Mouse (Mus musculus) left cerebral cortex, postnatal 10 days (tissue): ENCODE data around the gene Sorcs1. TPM values are rescaled to one million over a fixed set of nuclear protein-coding genes. Genes with fewer than 3 reads are reported as not detected.

ENCODE experiments used
- DNase-seq, 2 experiments: peaks; one replicate each; pipeline ENCODE4 v3.0.0; 2021 to 2022; ENCODE audit warnings: low spot score in 2 of 2, mixed read lengths in 1 of 2; ENCODE audit errors: extremely low spot score in 1 of 2
- intact Hi-C: fragments of 180-260 bp; cut with DNase I; formaldehyde crosslinking; loops from one replicate; pipeline ENCODE4 v1.15.1; 2025
- total RNA-seq, 2 experiments: library from RNA; stranded (reverse); gene quantifications; 2 replicates each; pipeline ENCODE4 v1.2.3; 2021

Sorcs1 gene
- total RNA-seq = 10 to 100 TPM; 39.1 to 46.7 TPM

DNA sequence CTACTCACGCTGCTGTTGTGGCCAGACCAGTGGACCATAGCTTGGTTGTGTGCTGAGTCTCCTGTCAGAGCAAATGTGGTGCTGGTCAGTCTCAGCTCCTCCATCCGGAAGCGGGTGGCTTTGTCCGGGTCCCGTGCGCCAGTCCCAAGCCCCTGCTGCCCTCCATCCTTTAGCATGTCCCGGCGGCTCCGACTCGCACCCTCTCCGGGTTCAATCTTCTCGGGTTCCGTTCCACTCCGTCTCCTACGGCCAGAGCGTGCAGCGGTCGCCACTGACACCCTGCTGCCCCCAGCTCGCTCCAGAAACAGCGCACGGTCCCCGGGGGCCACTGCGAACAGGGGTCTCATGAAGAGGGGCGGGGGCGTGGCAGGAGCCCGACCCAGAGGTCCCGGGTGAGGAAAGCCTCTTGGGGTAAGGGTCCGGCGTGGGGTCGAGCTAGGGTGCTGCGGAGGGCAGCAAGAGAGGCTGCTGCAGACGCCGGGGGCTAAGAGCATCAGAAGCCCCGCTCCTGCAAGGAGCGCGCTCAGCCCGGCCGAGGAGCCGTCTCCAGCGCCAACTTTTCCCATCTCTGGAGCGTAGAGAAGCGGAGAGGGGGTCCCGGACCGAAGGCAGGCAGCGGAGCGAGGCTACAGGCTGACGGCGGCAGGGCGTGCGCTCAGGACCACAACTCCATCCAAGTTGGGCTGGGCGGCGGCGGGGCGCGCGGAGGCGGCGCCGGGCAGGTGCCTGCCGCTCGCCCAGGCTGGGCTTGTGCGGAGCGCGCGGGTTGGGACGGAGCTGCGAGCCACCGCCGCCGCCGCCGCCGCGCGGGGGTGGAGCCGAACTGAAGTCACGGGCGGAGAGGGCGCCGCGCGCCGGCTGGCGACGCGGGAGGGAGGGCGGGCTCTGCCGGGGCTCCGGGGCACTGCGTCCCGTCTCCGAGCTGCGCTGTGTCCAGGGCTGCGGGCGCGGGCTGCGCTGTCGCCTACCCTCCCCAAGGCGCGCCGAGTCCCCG lies at the start of gene Sorcs1:
Gene Sorcs1, minus strand, starts transcription at position 744 of the 994 bp plus-strand sequence.
- DNase-seq = peak; percentile 7 to 78
- intact Hi-C loops = no loop called here

DNA sequence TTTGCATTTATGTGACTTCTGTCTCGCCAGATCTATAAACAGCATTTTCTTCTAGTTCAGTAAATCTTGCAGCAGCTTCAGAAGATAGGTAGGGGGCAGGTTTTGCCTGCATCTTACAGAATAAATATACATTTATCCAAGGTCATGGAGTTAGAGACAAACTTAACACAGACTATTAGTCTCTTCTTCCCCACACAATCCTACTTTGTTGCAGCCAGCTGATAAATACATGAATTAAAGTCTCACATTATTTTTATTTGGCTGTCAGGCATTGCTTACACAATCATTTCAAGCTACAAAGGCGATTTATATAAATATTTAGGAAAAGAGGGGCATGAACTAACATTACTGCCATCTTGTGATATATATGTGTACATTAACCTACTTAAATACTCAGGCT lies 4.8 kb upstream of the Sorcs1 start:
- DNase-seq = no peak
- intact Hi-C loops = no loop called here

DNA sequence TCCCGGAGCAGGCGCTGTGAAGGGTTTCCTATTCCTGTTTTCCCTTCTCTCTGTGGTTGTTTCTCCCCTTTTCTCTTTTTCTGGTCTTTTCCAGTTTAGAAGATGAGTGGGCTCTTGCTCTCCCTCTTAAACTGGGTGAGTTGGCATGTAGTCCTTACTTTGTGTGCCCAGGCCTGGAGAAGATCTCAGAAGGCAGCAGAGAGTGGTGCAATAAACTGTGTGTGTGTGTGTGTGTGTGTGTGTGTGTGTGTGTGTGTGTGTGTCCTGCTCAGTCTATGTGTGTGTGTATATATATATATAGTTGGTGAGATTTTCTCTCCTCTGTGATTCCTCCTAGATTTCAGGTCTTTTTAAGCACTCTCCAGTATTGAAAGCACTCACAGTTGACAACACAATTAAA lies 500 bp upstream of the Sorcs1 start:
- intact Hi-C loops = no loop called here
- no peak for DNase-seq

DNA sequence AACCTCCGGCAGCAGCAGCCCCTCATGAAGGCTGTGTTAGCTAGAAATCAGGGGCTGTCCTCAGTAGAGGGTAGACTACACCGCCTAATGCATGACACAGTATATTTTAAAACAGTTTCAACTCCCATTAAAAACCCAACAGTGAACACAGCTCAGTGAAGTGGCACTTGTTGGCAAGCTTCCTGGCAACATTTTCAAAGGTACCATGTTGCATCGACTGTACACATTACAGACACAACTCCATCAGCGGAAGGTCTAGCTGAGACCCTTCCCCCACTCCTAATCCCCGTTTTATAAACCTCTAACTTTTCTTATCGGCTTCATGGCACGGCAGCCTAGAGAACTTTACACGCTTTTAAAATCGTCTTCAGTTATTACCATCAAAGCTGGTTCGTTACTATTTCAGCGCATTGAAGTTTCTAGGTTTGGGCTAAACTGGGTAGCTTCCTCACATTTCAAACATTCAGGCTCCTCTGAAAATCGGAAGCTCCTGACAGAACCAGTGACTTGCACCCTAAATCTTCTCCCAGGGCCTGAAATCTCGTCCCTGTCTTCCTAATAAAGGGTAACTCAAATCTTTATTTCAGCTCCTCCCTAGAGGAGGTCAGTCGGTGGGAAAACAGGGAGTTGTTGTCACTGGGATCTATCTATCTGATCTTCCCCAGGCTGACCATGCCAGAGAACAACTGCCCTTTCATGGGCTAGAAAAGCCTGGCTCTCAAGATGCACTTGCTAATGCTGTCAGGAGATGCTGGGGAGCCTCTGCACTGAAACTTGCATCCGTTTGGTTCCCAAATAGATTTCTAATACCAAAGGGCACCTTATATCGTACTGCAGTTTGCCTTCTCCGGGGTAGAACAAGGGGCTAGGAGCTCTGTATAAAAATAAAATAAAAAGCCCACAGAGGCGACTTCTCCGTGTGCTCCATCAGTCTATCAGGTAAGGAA lies 1.6 kb downstream of the Sorcs1 start:
- intact Hi-C loops = no loop called here
- peak in 1 of 2 experiments; percentile 0 for DNase-seq

DNA sequence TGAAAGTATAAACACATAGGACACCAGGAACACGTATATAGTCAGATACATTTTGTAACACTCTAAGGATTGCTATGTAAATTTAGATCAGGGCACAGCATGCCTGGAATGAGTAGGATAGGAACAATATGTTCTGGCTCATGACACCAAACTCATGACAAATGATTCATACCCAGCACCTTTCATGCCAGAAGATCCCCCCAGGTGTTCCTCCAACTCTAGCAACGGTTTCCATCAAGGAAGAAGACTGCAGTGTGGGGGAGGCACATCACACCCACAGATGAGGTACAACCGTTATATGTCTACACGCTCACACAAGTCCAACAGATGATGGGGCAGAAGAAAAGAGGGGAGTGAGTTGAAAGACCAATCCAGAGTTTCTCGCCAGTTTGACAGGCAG lies 3.5 kb downstream of the Sorcs1 start:
- intact Hi-C loops = no loop called here
- DNase-seq = no peak

DNA sequence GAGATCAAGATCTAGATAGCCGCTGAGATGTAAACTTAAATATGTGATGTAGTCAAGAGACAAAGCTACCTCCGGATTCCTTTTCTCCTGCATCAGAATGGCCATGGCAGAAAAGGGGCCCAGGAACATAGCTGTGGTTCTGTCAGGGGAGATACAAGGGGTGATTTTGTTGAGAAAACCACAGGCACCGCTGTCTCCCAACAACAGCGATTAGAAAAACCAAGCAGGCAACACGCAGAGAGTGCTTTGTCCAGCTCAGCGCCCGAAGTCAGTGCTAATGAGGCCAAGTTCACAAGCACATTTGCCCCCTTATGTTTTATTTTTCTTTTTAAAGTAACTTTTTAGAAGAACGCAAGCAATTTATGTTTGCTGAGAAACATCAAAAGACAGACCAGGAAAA lies 10.9 kb downstream of the Sorcs1 start:
- DNase-seq = no peak
- intact Hi-C loops = no loop called here

DNA sequence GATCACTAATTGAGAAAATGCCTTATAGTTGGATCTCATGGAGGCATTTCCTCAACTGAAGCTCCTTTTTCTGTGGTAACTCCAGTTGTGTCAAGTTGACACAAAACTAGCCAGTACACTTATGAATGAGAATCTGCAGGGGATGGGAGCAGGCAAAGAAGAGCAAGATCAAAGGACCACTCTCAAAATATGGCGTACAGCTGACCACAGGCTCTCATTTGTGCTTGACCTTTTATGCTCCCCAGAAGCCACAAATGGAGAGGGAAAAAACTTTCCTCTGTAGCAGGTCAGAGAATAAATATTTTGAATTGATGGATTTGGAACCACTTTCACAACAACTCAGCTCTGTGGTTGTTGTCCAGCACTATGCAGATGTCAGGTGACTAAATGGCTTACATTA lies 14.1 kb downstream of the Sorcs1 start:
- DNase-seq = no peak
- intact Hi-C loops = no loop called here

DNA sequence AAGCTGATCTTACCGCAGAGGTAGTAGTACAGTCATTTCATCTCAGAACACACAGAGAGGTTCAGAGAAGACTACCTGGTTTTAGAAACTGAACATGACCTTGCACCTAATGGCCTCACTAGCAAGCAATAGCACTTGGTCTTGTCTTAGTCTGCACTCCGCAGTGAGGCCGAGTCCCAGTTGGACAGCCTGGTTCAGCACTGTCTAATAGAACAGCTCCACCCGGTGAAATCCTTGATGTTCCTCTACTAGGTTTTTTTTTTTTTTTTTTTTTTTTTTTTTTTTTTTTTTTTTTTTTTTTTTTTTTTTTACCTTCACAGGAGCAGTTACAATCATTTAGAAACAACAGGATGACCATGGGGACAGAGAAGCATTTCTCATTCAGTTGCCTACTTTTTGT lies 19.3 kb downstream of the Sorcs1 start:
- DNase-seq = no peak
- intact Hi-C loops = no loop called here

DNA sequence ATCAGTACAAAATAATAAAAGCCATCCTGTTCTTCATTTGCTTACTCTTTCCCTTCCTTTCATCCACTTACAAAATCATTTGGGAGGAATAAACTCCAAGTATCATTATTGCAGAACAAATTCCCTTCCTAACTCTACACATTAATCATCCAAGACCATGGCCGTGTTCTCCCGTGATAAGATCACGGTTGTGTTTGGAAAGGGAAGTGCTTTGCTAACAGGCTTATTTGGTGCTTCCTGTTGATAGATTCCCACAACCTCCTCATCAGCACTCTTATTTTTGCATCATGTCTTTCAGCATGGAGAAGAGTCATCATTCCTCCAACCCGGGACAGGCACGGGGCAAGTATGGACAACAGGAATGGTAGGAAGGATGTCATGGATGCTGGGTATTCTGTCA lies 25.7 kb downstream of the Sorcs1 start:
- intact Hi-C loops = no loop called here
- DNase-seq = no peak

DNA sequence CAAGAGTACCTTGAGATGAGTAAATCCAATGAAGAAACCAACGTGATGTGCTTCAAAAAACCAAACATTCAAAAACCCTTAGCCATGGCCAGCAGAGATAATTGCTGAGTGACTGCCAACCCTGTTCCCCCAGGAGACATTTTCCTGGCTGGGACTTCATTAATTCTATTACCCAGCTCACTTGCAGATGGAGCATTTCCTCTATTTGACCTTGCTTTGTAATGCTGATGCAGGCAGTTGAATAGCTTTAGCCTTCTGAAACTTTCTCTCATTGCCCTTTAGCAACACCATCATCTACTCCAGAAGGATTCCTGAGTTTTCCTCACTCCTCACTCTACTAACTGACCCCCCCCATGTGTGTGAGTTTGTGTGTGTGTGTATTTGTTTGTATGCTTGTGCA lies 34.6 kb downstream of the Sorcs1 start:
- no peak for DNase-seq
- intact Hi-C loops = no loop called here

DNA sequence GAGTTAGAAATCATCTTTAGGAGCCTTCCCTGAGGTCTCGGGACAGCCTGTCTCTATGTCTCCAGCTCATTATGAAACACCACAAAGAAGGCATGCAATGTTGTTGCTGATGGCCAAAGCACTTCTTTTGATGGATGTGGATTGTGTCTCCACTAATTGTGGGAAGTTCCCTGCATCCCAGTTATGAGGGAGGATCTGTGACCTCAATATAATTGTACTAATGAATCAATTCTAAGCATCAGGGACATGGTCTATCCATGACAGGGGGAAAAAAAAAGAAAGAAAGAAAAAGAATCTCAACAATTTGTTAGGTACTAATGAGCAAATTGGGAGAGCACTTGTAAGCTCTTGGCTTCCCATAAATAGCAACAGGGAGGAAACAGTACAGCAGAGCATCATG lies 36.3 kb downstream of the Sorcs1 start:
- intact Hi-C loops = no loop called here
- no peak for DNase-seq

DNA sequence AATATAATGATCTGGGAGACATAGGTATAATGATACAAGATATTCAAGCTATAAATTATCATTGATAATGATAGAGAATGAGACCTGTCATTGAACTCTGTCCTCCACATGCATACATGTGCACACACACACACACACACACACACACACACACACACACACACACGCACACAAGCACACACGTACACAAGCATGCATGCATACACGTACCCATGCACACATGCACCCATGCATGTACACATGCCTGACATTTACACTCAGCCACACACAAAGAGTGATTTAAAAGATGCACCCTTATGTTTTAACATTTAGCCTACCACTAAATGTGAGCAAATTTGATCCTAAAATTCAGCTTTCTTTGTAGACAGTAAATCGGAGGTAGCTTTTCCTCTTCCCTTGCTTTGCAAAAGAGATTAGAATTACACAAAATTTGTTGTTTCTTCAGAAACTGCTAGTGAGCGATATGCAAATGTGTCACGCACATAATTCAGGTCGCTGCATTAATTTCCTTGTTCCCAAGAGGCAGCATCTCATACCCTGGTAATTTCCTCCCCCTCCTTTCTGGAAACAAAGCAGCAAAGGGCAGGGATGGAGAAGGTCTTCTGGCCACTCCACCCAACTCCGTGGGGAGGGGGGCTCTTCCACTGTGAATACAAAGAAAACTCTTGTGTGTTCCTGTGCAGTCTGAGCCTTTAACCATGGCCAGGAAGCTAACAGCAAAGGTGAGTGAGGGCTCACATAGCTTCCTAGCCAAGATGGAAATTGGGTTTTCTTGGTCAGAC lies 38.0 kb downstream of the Sorcs1 start:
- intact Hi-C loops = no loop called here
- DNase-seq = no peak

DNA sequence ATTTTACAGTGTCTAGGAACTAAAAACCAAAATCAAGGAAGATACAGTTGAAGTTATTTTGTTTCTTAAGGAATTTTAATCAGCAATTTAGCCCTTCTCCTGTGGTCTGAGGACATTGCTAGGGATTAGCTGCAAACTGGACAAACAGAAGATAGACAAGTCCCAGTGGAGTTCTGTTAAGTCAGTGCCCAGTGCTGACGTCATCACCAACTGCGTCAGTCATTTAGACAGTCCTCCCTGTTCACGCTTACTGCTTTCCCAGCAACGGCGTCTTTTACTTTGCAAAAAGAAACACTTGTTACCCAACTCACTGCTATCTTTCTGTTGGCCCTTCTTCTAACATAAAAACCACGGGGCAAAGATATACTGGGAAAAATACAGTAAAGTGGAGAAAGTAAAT lies 40.3 kb downstream of the Sorcs1 start:
- intact Hi-C loops = no loop called here

DNA sequence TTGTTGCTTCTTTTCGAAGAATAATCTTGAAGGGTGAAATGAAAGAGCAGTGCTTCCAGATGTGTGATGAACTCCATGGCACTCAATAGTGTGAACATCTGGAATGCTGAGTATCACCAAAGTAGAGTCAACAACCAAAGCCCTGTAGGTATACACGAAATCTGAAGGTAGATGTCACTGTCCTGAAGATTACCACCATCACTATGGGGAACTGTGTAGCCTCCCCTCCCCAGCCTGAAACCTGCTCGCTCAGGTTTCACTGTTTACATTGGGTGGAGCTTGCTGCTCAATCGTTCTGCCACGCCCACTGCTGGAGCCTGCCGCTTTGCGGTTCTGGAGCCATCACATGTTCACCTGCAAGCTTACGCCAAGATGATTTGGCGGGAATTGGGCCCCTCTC lies 64.4 kb downstream of the Sorcs1 start:
- intact Hi-C loops = no loop called here
- no peak for DNase-seq

More for the DNA sequence above, 40.3 kb downstream of the Sorcs1 start:
- DNase-seq = no peak

DNA sequence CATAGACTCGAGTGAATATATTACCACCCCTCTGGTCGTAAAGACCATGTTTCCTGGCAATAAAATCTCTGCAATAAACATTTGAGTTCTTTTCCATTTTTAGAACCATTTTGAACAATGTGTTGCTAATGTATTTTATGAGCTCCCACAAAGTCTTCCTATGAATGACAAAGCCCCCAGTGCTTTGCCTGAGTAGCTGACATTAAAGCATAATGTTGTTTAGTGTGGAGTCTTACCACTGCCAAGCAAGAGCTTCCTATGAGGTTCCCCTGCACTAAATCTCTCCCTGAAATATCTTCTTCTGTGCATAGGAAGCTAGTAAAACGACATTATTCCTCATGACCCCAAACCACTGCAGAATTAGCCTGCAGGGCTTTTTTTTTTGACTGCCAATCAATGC lies 66.8 kb downstream of the Sorcs1 start:
- DNase-seq = no peak
- intact Hi-C loops = no loop called here

DNA sequence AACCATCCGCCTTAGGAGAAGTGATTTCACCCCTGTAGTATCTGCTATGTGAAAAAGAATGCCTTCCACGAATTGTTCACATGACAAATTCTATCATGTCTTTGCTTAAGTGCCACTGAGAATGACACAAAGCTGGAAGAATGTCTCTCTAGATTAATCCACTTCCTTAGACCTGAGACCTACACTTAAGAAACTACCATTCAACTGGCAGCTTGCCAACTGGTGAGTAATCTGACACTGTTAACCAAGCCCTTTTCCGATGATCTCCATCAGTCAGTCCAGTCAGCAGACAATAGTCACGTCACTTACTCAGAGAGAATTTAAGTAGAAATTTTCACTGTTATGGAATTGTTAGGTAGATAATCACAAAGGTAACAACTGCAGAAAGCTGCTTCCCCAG lies 74.6 kb downstream of the Sorcs1 start:
- DNase-seq = no peak
- intact Hi-C loops = no loop called here

DNA sequence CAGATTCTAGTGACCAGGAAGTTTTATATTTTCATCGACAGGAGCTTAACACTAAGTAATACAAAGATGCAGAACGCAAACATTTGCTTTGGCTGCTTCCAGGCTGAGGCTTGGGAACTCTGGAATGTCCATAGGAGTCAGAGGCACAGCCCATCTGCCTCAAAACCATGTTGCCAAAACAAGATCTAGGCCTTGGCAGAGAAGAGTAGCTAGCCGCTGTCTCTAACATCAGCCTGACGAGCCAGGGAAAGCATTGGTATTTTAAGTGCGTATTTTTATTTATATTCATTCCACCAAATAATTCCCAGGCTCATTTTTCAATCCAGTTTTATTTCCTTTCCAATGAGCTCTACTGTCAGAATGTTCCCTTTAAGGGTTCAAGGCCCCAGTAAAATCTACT lies 75.1 kb downstream of the Sorcs1 start:
- no peak for DNase-seq
- intact Hi-C loops = no loop called here

DNA sequence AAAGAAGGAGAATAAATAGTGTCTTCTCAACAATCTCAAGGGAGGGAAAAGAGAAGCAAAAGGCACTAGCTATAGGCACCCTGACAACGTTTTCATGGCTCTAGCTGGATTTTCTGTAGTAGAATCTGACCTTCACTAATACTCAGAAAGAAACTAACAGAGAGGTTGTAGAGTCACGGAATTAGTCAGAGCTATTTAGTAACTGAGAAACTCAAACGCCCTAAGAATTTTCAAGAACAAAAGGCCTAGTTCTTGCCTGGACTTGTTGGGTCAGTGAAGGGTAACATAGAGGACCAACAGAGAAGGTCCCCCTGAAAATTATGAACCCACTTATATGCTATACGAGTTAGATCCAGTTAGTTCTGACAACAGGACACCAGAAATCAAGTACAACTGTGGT lies 81.1 kb downstream of the Sorcs1 start:
- intact Hi-C loops = no loop called here

DNA sequence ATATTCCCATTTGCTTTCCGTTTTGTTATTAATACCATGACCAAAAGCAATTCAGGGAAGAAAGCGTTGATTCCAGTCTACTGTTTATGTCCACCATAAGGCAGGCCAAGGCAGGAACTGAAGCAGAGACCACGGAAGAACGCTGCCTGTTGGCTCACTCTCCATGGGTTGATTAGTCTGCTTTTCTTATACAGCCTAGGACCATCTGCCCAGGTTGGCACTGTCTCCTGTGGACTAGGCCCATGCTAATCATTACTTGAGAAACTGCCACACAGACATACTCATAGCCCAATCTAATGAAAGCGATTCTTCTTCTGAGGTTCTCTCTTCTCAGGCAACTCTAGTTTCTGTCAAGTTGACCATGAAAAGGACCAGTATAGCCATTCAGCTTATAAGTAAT lies 92.3 kb downstream of the Sorcs1 start:
- intact Hi-C loops = no loop called here
- DNase-seq = no peak

More for the DNA sequence above, 81.1 kb downstream of the Sorcs1 start:
- no peak for DNase-seq
